Mouse (Mus musculus) right cerebral cortex, postnatal 36 days (tissue): Measurements from ENCODE around the gene Sfxn2.

Source experiments
- DNase-seq, 2 experiments: peaks; one replicate each; pipeline ENCODE4 v3.0.0; 2022; ENCODE audit warnings: low spot score in 2 of 2, mixed read lengths in 1 of 2

Gene Sfxn2

GRCm38 (mm10) chr19:46629807-46630206 lies 56.6 kb downstream of the Sfxn2 start:
- DNase-seq = no peak

- DNase-seq = no peak
Observed at GRCm38 (mm10) chr19:46631637-46632036, 58.5 kb downstream of the Sfxn2 start.

- no peak for DNase-seq
Observed at GRCm38 (mm10) chr19:46635766-46636165, 62.6 kb downstream of the Sfxn2 start.

GRCm38 (mm10) chr19:46637598-46637997 lies 64.4 kb downstream of the Sfxn2 start:
- DNase-seq = no peak

- DNase-seq = no peak
Observed at GRCm38 (mm10) chr19:46639053-46639452, 65.9 kb downstream of the Sfxn2 start.

- DNase-seq = no peak
Observed at GRCm38 (mm10) chr19:46639496-46639895, 66.3 kb downstream of the Sfxn2 start.

GRCm38 (mm10) chr19:46640780-46641179 lies 67.6 kb downstream of the Sfxn2 start:
- no peak for DNase-seq

GRCm38 (mm10) chr19:46641420-46642085 lies 68.4 kb downstream of the Sfxn2 start:
- no peak for DNase-seq

GRCm38 (mm10) chr19:46642136-46642753 lies 69.1 kb downstream of the Sfxn2 start:
- DNase-seq = no peak

- no peak for DNase-seq
Observed at GRCm38 (mm10) chr19:46643236-46643635, 70.1 kb downstream of the Sfxn2 start.

GRCm38 (mm10) chr19:46644343-46644792 lies 71.2 kb downstream of the Sfxn2 start:
- no peak for DNase-seq

- DNase-seq = no peak
Observed at GRCm38 (mm10) chr19:46644793-46645602, 71.8 kb downstream of the Sfxn2 start.

- no peak for DNase-seq
Observed at GRCm38 (mm10) chr19:46646041-46646481, 72.9 kb downstream of the Sfxn2 start.

- no peak for DNase-seq
Observed at GRCm38 (mm10) chr19:46647254-46647653, 74.1 kb downstream of the Sfxn2 start.
